Mouse (Mus musculus): ENCODE data around the gene Spsb4. TPM values are rescaled to one million over a fixed set of nuclear protein-coding genes. Genes with fewer than 3 reads are reported as not detected.
A peak's percentile ranks its signal among the peaks of the same experiment; 100 is the strongest.

Spsb4 gene
- polyA plus RNA-seq, 1 experiment from 2014 or later: 23.4 TPM

- H3K27me3 ChIP-seq (replicated peaks; ENCODE audit: control insufficient read depth, insufficient read depth, low read length): no peaks in the 10 kb centered on the region
- 0 out of 2 replicates have a peak, but pooled peaks cover 8% of the 10 kb centered on the region for H3K9me3 ChIP-seq (ENCODE audit: control insufficient read depth)
- TF ChIP-seq CTCF (IDR thresholded peaks at IDR 0.05; ENCODE audit: low read depth): no peak
- WGBS: 29% methylated on average over 6 of the region's 6 CpGs
- no peak overlapping the region for H3K4me2 ChIP-seq (replicated peaks; ENCODE audit: low read depth)
- 0 out of 2 replicates have a peak, but pooled peaks cover 3% of the 10 kb centered on the region for H3K4me1 ChIP-seq (replicated peaks; ENCODE audit: control insufficient read depth, insufficient read depth, low read length)
- no peak overlapping the region for H3K27ac ChIP-seq (ENCODE audit: low read depth, low read length)
- H3K4me3 ChIP-seq (ENCODE audit: low read depth, low read length): no peak overlapping the region
- no peak overlapping the region for H3K9ac ChIP-seq (ENCODE audit: low read depth, low read length)
- ATAC-seq: no peak
- H3K36me3 ChIP-seq (ENCODE audit: control insufficient read depth, insufficient read depth): no peaks in the 10 kb centered on the region
These were observed 5.5 kb downstream of the Spsb4 start for GRCm38 (mm10) chr9:97013153-97013552.

- WGBS: 76% methylated on average over 15 of the region's 15 CpGs
- H3K4me1 ChIP-seq (replicated peaks; ENCODE audit: control insufficient read depth, insufficient read depth, low read length): 0 out of 2 replicates have a peak, but pooled peaks cover 3% of the 10 kb centered on the region
- no peaks in the 10 kb centered on the region for H3K36me3 ChIP-seq (ENCODE audit: control insufficient read depth, insufficient read depth)
- H3K27ac ChIP-seq (ENCODE audit: low read depth, low read length): no peak overlapping the region
- no peaks in the 10 kb centered on the region for H3K27me3 ChIP-seq (replicated peaks; ENCODE audit: control insufficient read depth, insufficient read depth, low read length)
- H3K4me3 ChIP-seq (ENCODE audit: low read depth, low read length): no peak overlapping the region
- no peak overlapping the region for H3K9ac ChIP-seq (ENCODE audit: low read depth, low read length)
- no peak for ATAC-seq
- no peak overlapping the region for H3K4me2 ChIP-seq (replicated peaks; ENCODE audit: low read depth)
- no peak for TF ChIP-seq CTCF (IDR thresholded peaks at IDR 0.05; ENCODE audit: low read depth)
- H3K9me3 ChIP-seq (ENCODE audit: control insufficient read depth): 0 out of 2 replicates have a peak, but pooled peaks cover 8% of the 10 kb centered on the region
These were observed 7.0 kb downstream of the Spsb4 start for GRCm38 (mm10) chr9:97011454-97012195.

- no peak overlapping the region for H3K4me3 ChIP-seq (ENCODE audit: low read depth, low read length)
- no peak overlapping the region for H3K27ac ChIP-seq (ENCODE audit: low read depth, low read length)
- 85% methylated on average over 6 of the region's 6 CpGs for WGBS
- H3K9ac ChIP-seq (ENCODE audit: low read depth, low read length): no peak overlapping the region
- no peak for ATAC-seq
- H3K4me1 ChIP-seq (replicated peaks; ENCODE audit: control insufficient read depth, insufficient read depth, low read length): no peaks in the 10 kb centered on the region
- 0 out of 2 replicates have a peak, but pooled peaks cover 8% of the 10 kb centered on the region for H3K9me3 ChIP-seq (ENCODE audit: control insufficient read depth)
- H3K4me2 ChIP-seq (replicated peaks; ENCODE audit: low read depth): no peak overlapping the region
- no peaks in the 10 kb centered on the region for H3K36me3 ChIP-seq (ENCODE audit: control insufficient read depth, insufficient read depth)
- H3K27me3 ChIP-seq (replicated peaks; ENCODE audit: control insufficient read depth, insufficient read depth, low read length): no peaks in the 10 kb centered on the region
- no peak for TF ChIP-seq CTCF (IDR thresholded peaks at IDR 0.05; ENCODE audit: low read depth)
These were observed 8.2 kb downstream of the Spsb4 start for GRCm38 (mm10) chr9:97010447-97010846.

- Histone ChIP-seq H3K4me1 (replicated peaks; ENCODE audit: control insufficient read depth, insufficient read depth, low read length) (no peaks in the 10 kb centered on the region), H3K9me3 (ENCODE audit: control insufficient read depth) (0 out of 2 replicates have a peak, but pooled peaks cover 8% of the 10 kb centered on the region), H3K27me3 (replicated peaks; ENCODE audit: control insufficient read depth, insufficient read depth, low read length) (no peaks in the 10 kb centered on the region), H3K4me3 (ENCODE audit: low read depth, low read length) (no peak overlapping the region), H3K27ac (ENCODE audit: low read depth, low read length) (no peak overlapping the region), H3K9ac (ENCODE audit: low read depth, low read length) (no peak overlapping the region), H3K4me2 (replicated peaks; ENCODE audit: low read depth) (no peak overlapping the region), H3K36me3 (ENCODE audit: control insufficient read depth, insufficient read depth) (no peaks in the 10 kb centered on the region)
- ATAC-seq: no peak
- TF ChIP-seq CTCF (IDR thresholded peaks at IDR 0.05; ENCODE audit: low read depth): no peak
- WGBS: 74% methylated on average over 3 of the region's 3 CpGs
These were observed 13.9 kb downstream of the Spsb4 start for GRCm38 (mm10) chr9:97004726-97005125.

GRCm38 (mm10) chr9:97003173-97003572 is 15.5 kb downstream of the Spsb4 start:
- Histone ChIP-seq H3K4me2 (replicated peaks; ENCODE audit: low read depth) (no peak overlapping the region), H3K4me1 (replicated peaks; ENCODE audit: control insufficient read depth, insufficient read depth, low read length) (no peaks in the 10 kb centered on the region), H3K27ac (ENCODE audit: low read depth, low read length) (no peak overlapping the region), H3K9ac (ENCODE audit: low read depth, low read length) (no peak overlapping the region), H3K36me3 (ENCODE audit: control insufficient read depth, insufficient read depth) (no peaks in the 10 kb centered on the region), H3K27me3 (replicated peaks; ENCODE audit: control insufficient read depth, insufficient read depth, low read length) (no peaks in the 10 kb centered on the region), H3K4me3 (ENCODE audit: low read depth, low read length) (no peak overlapping the region), H3K9me3 (ENCODE audit: control insufficient read depth) (no peaks in the 10 kb centered on the region)
- no peak for TF ChIP-seq CTCF (IDR thresholded peaks at IDR 0.05; ENCODE audit: low read depth)
- no peak for ATAC-seq
- 46% methylated on average over 5 of the region's 5 CpGs for WGBS

GRCm38 (mm10) chr9:97002654-97003053 is 16.0 kb downstream of the Spsb4 start:
- Histone ChIP-seq H3K9ac (ENCODE audit: low read depth, low read length) (no peak overlapping the region), H3K4me1 (replicated peaks; ENCODE audit: control insufficient read depth, insufficient read depth, low read length) (no peaks in the 10 kb centered on the region), H3K27ac (ENCODE audit: low read depth, low read length) (no peak overlapping the region), H3K9me3 (ENCODE audit: control insufficient read depth) (no peaks in the 10 kb centered on the region), H3K27me3 (replicated peaks; ENCODE audit: control insufficient read depth, insufficient read depth, low read length) (no peaks in the 10 kb centered on the region), H3K36me3 (ENCODE audit: control insufficient read depth, insufficient read depth) (no peaks in the 10 kb centered on the region), H3K4me2 (replicated peaks; ENCODE audit: low read depth) (0 out of 2 replicates have a peak overlapping the region, but pooled peaks have one; percentile 27), H3K4me3 (ENCODE audit: low read depth, low read length) (no peak overlapping the region)
- no peak for TF ChIP-seq CTCF (IDR thresholded peaks at IDR 0.05; ENCODE audit: low read depth)
- no peak for ATAC-seq
- 38% methylated on average over 8 of the region's 8 CpGs for WGBS

Measured in intestine, postnatal 0 days (tissue).